Mouse (Mus musculus): ENCODE measurements around the gene Dgkg. TPM values are rescaled to one million over a fixed set of nuclear protein-coding genes. Genes with fewer than 3 reads are reported as not detected.
A peak's percentile ranks its signal among the peaks of the same experiment; 100 is the strongest.

Gene Dgkg
- polyA plus RNA-seq, 1 experiment = 44.3 TPM

DNA sequence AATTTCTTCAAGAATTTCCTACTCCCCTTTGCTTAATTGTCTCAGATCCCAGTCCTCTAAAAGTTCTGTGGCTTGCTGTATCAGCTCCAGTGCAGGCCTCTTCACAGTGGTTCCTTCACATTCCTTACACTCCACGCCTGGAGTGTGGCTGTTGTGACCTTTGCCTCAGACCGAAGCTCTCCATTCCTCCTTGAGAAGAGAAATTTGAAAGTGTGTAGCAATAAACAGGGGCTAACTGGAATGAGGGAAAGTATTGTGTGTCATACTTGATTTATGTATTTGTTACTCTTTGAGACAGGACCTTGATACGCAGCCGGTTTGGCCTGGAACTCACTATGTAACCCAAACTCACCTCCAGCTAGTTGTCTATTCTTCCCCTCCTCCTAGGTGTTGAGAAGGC lies 215.7 kb downstream of the Dgkg start:
- Histone ChIP-seq H3K27me3 (ENCODE audit: control insufficient read depth, insufficient read depth, low read length) (no peaks in the 10 kb centered on the region), H3K4me1 (ENCODE audit: control insufficient read depth, insufficient read depth, low read length) (peaks cover 8% of the 10 kb centered on the region; the same call in 1 of the 2 replicates), H3K4me3 (replicated peaks; ENCODE audit: insufficient read depth, low read depth, low read length) (no peak overlapping the region), H3K27ac (ENCODE audit: insufficient read depth, low read length) (no peak overlapping the region)
- TF ChIP-seq CTCF (IDR thresholded peaks at IDR 0.05; ENCODE audit: borderline replicate concordance, insufficient read depth, low read depth, low read length) (no peak), POLR2A (IDR thresholded peaks at IDR 0.05; ENCODE audit: borderline replicate concordance, insufficient read depth, low read length) (no peak)
- 95% methylated on average over 4 of the region's 4 CpGs for WGBS
- no peak for DNase-seq

DNA sequence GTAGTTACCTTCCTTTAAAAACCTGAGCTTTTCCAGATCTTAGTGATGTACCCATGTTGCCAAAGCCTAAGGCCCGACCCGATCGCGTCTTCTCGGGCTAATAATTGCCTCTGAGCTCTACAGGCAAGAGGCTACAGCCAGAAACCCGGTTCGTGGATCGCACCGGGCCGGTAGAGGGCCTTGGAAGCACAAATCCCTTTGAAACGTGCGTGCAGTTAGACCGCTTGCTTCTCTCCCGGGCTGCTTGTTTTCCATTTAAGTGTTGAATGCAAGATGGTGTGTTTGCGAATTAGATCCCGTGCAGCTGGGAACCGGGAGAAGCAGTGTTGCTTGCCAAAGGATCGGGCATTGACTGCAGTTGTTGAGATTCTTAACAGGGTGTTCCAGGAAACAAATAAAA lies 216.8 kb downstream of the Dgkg start:
- WGBS = under 1% methylated on average over 18 of the region's 18 CpGs
- TF ChIP-seq CTCF (IDR thresholded peaks at IDR 0.05; ENCODE audit: borderline replicate concordance, insufficient read depth, low read depth, low read length) (no peak; the same call in 1 of the 2 replicates), POLR2A (IDR thresholded peaks at IDR 0.05; ENCODE audit: borderline replicate concordance, insufficient read depth, low read length) (no peak)
- peak overlapping the region; percentile 80 for H3K4me3 ChIP-seq (replicated peaks; ENCODE audit: insufficient read depth, low read depth, low read length)
- DNase-seq = peak; percentile 77 to 80
- H3K27ac ChIP-seq (ENCODE audit: insufficient read depth, low read length) = no peak overlapping the region
- H3K4me1 ChIP-seq (ENCODE audit: control insufficient read depth, insufficient read depth, low read length) = peaks cover 8% of the 10 kb centered on the region; the same call in 1 of the 2 replicates
- H3K27me3 ChIP-seq (ENCODE audit: control insufficient read depth, insufficient read depth, low read length) = no peaks in the 10 kb centered on the region

DNA sequence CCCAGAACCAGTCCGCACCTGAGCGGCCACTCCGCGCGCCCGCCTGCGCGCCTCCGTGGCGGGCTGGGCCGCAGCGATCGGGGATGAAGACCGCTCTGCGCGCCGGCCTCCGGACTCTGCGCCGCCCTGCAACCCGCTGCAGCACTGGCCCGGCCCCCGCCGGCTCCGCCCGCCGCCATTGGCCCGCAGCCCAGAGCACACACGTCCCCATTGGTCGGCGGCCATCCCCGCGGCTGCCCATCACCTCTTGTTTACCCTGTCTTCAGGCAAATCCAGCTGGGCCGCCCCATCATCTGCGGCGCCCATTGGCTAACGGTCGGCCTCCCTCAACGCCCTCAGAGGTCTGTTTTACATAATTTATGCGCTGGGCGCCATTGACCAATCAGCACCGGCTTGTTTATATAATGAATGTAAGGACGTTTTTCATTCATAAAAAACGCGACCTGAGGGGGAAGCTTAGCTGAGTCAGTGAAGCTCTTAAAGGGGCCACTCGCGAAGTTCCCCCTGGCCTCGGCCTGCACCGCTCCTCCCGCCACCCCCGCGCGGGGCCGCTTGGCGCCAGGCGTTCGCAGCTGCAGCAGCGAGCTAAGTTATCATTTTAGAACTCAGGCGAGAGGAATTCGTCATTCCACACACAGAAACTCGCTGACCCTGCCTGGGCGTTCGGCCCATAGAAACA lies 217.4 kb downstream of the Dgkg start, which contains the start of gene Etv5:
TSS of gene Etv5 (minus strand) at position 221 of the 679 bp plus-strand sequence.
- H3K27ac ChIP-seq (ENCODE audit: insufficient read depth, low read length) = peak within 1 kb of the TSS; percentile 80; the same call in 1 of the 2 replicates
- under 1% methylated on average over 63 of the region's 63 CpGs for WGBS
- no peaks in the 10 kb centered on the region for H3K27me3 ChIP-seq (ENCODE audit: control insufficient read depth, insufficient read depth, low read length)
- peaks cover 9% of the 10 kb centered on the region; the same call in 1 of the 2 replicates for H3K4me1 ChIP-seq (ENCODE audit: control insufficient read depth, insufficient read depth, low read length)
- TF ChIP-seq POLR2A (IDR thresholded peaks at IDR 0.05; ENCODE audit: borderline replicate concordance, insufficient read depth, low read length) (peak; percentile 59; the same call in 1 of the 2 replicates), CTCF (IDR thresholded peaks at IDR 0.05; ENCODE audit: borderline replicate concordance, insufficient read depth, low read depth, low read length) (no peak)
- H3K4me3 ChIP-seq (replicated peaks; ENCODE audit: insufficient read depth, low read depth, low read length) = peak within 1 kb of the TSS; percentile 80
- peak; percentile 99 to 100 for DNase-seq

DNA sequence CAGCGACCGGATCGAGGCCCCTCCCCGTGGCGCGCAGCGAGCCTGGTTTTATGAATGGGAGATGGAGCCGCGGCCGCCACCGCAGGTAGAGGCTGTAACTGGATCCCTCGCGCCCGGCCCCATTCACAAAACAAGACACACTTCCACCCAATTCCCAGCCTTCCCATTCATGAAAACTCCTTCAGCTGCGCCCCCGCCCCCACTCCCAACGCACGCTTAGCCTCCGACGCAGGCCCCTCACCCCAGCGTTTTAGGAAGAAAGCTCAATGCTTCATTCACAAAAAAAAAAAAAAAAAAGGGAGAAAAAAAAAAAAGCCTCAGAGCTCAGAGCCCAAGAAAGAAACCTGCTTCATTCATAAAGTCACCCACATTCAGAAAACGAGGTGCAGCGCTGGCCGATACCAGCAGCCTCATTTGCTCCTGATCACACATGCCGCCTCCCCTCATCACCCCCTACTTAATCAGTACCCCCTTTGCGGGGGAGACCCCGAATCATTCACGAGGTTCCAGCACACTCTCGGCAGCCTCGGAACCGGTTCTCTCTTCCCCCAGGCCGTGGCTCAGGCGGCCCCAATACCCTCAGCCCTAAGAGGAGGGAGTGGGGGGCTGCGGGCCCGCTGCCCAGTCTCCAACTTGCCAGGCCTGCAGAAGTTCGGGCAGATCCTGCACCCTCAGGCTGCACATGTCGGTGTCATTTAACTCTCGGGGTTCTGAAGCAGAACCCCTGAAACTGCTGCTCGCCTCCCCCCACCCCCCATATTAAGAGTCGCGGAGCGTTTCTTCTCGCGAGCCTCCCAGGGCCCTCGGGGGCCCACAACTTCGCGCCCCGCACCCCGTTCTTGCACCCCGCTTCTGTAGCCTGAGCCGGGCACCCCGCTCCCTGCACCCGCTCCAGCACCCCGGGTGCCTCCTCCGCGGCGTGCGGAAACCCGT lies 218.3 kb downstream of the Dgkg start:
- Histone ChIP-seq H3K4me1 (ENCODE audit: control insufficient read depth, insufficient read depth, low read length) (peaks cover 12% of the 10 kb centered on the region; the same call in 1 of the 2 replicates), H3K27me3 (ENCODE audit: control insufficient read depth, insufficient read depth, low read length) (no peaks in the 10 kb centered on the region), H3K27ac (ENCODE audit: insufficient read depth, low read length) (peak overlapping the region; percentile 46; the same call in 1 of the 2 replicates), H3K4me3 (replicated peaks; ENCODE audit: insufficient read depth, low read depth, low read length) (peak overlapping the region; percentile 63)
- WGBS = under 1% methylated on average over 59 of the region's 59 CpGs
- DNase-seq = peak; percentile 71 to 73
- TF ChIP-seq POLR2A (IDR thresholded peaks at IDR 0.05; ENCODE audit: borderline replicate concordance, insufficient read depth, low read length) (no peak), CTCF (IDR thresholded peaks at IDR 0.05; ENCODE audit: borderline replicate concordance, insufficient read depth, low read depth, low read length) (no peak)

DNA sequence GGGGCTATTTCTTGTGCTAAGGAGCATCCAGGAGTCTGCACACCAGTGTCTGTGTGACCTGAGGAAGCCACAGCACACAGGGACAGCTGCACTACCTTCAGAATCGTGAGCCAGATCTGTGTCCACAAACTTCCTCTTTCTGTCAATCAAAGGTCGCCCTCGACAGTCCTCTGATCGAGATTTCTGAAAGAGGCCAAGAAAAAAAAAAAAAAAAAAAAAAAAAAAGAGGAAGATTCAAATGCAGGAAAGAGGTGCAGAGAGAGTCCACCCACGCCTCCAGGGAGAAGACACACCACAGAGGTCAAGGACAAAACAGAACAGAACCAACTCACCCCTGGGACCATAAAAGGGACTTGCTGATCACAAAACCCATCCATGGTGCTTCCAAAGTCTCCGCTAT lies 220.9 kb downstream of the Dgkg start:
- no peak overlapping the region for H3K27ac ChIP-seq (ENCODE audit: insufficient read depth, low read length)
- H3K4me1 ChIP-seq (ENCODE audit: control insufficient read depth, insufficient read depth, low read length) = peaks cover 12% of the 10 kb centered on the region; the same call in 1 of the 2 replicates
- TF ChIP-seq POLR2A (IDR thresholded peaks at IDR 0.05; ENCODE audit: borderline replicate concordance, insufficient read depth, low read length) (no peak), CTCF (IDR thresholded peaks at IDR 0.05; ENCODE audit: borderline replicate concordance, insufficient read depth, low read depth, low read length) (no peak)
- 70% methylated on average over 6 of the region's 6 CpGs for WGBS
- DNase-seq = no peak
- no peaks in the 10 kb centered on the region for H3K27me3 ChIP-seq (ENCODE audit: control insufficient read depth, insufficient read depth, low read length)
- H3K4me3 ChIP-seq (replicated peaks; ENCODE audit: insufficient read depth, low read depth, low read length) = no peak overlapping the region

DNA sequence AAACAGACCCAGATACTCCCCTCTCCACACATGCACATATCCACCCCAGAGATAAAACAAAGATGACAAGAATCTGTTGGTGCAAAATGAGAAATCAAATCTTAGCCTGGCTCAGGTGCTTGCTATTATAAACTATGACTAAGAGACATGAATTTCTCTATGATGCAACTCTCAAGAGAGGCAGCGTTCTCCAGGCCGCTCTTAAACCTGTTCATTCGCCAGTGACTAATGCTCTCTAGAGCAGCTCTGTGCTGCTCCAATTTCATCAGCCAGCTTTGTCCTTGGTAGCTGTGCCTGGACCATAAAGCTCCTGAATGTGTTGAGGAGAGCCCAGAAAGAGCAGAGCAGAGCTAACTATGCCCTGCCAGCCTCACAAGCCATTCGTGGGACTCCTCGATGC lies 222.5 kb downstream of the Dgkg start:
- Histone ChIP-seq H3K4me3 (replicated peaks; ENCODE audit: insufficient read depth, low read depth, low read length) (no peak overlapping the region), H3K27ac (ENCODE audit: insufficient read depth, low read length) (no peak overlapping the region), H3K27me3 (ENCODE audit: control insufficient read depth, insufficient read depth, low read length) (no peaks in the 10 kb centered on the region), H3K4me1 (ENCODE audit: control insufficient read depth, insufficient read depth, low read length) (peaks cover 8% of the 10 kb centered on the region; the same call in 1 of the 2 replicates)
- WGBS = 56% methylated on average over 5 of the region's 5 CpGs
- TF ChIP-seq POLR2A (IDR thresholded peaks at IDR 0.05; ENCODE audit: borderline replicate concordance, insufficient read depth, low read length) (no peak), CTCF (IDR thresholded peaks at IDR 0.05; ENCODE audit: borderline replicate concordance, insufficient read depth, low read depth, low read length) (no peak)
- DNase-seq = no peak

DNA sequence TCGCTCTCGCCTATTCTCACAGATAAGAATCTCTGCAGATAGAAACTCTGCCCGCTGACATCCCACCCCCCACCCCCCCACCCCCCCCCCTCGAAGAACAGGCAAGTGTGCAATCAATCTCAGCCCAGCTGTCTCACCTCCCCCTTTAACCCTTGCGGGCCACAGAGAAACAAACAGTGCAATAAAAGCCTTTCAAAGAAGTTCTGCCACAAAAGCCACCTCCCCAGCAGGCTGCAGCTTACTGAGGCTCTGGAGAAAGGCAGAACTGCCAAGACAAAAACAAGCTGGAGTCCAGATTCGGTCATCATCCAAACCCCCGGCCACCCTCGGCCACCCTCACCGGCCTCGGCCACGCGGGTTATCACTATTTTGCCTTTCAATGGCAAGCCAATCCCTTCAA lies 223.1 kb downstream of the Dgkg start:
- Histone ChIP-seq H3K27ac (ENCODE audit: insufficient read depth, low read length) (no peak overlapping the region), H3K4me1 (ENCODE audit: control insufficient read depth, insufficient read depth, low read length) (peaks cover 8% of the 10 kb centered on the region; the same call in 1 of the 2 replicates), H3K27me3 (ENCODE audit: control insufficient read depth, insufficient read depth, low read length) (no peaks in the 10 kb centered on the region), H3K4me3 (replicated peaks; ENCODE audit: insufficient read depth, low read depth, low read length) (no peak overlapping the region)
- TF ChIP-seq POLR2A (IDR thresholded peaks at IDR 0.05; ENCODE audit: borderline replicate concordance, insufficient read depth, low read length) = no peak
- TF ChIP-seq CTCF (IDR thresholded peaks at IDR 0.05; ENCODE audit: borderline replicate concordance, insufficient read depth, low read depth, low read length) = no peak
- DNase-seq = no peak
- WGBS = 54% methylated on average over 12 of the region's 12 CpGs

All from cerebellum, adult 2 months (tissue).